1 mouse cellular context compared by ENCODE assay signal in genomic region chr4:82874791-82875190, GRCm38 (mm10).
TF ChIP-seq lines count a peak whose summit lies in the region.

No protein-coding gene starts in this region.

TF ChIP-seq in CH12.LX, 34 proteins besides CTCF, POLR2A, EP300 and RAD21:
- TF ChIP-seq BHLHE40 (IDR thresholded peaks at IDR 0.05; ENCODE audit: low read depth, low read length) (no peak), JUND (conservative IDR thresholded peaks at IDR 0.05; ENCODE audit: low read depth, low read length) (no peak), SMC3 (IDR thresholded peaks at IDR 0.05; ENCODE audit: low read depth, low read length) (no peak), RCOR1 (conservative IDR thresholded peaks at IDR 0.05; ENCODE audit: low read depth, low read length) (no peak), JUN (IDR thresholded peaks at IDR 0.05; ENCODE audit: insufficient read depth, low read depth, low read length) (no peak), E2F4 (IDR thresholded peaks at IDR 0.05; ENCODE audit: insufficient replicate concordance, low read depth, low read length) (no peak), ZMIZ1 (IDR thresholded peaks at IDR 0.05; ENCODE audit: low read depth, low read length) (no peak), ELF1 (IDR thresholded peaks at IDR 0.05; ENCODE audit: low read depth, low read length) (no peak), NELFE (IDR thresholded peaks at IDR 0.05; ENCODE audit: low read depth, low read length) (no peak), ZNF384 (IDR thresholded peaks at IDR 0.05; ENCODE audit: low read depth, low read length) (no peak), USF2 (conservative IDR thresholded peaks at IDR 0.05; ENCODE audit: low read depth, low read length) (no peak), ZC3H11A (IDR thresholded peaks at IDR 0.05; ENCODE audit: low read depth, low read length) (no peak), NRF1 (IDR thresholded peaks at IDR 0.05; ENCODE audit: low read depth, low read length) (no peak), TBP (conservative IDR thresholded peaks at IDR 0.05; ENCODE audit: low read depth, low read length) (no peak), CHD2 (IDR thresholded peaks at IDR 0.05; ENCODE audit: low read length) (no peak), GABPA (IDR thresholded peaks at IDR 0.05; ENCODE audit: insufficient replicate concordance, low read depth, low read length) (no peak), ETS1 (conservative IDR thresholded peaks at IDR 0.05; ENCODE audit: low read depth, low read length) (no peak)
TF ChIP-seq in CH12.LX: peak in this region for 0.
